Mouse (Mus musculus) large intestine, adult 2 months (tissue): ENCODE data around the gene Abr. TPM values are rescaled to one million over a fixed set of nuclear protein-coding genes. Genes with fewer than 3 reads are reported as not detected.

Experiments
- DNase-seq: peaks from one replicate; pipeline ENCODE4 v3.0.0-alpha.2; 2012; ENCODE audit warnings: low read depth, low spot score
- WGBS: fragments of 180-500 bp; shearing (Covaris S2); methylation state at CpG from one replicate; pipeline ENCODE4 v1.1.7; 2018; 5-methylcytosine and 5-hydroxymethylcytosine counted together
- polyA plus RNA-seq: library from polyadenylated mRNA; depleted of rRNA; stranded (reverse); fragments of >200 nt; gene quantifications from 2 replicates; pipeline ENCODE4 v1.2.3, GENCODE M21; 2012

The Abr gene
- polyA plus RNA-seq, 1 experiment, result 89.1 TPM

DNA sequence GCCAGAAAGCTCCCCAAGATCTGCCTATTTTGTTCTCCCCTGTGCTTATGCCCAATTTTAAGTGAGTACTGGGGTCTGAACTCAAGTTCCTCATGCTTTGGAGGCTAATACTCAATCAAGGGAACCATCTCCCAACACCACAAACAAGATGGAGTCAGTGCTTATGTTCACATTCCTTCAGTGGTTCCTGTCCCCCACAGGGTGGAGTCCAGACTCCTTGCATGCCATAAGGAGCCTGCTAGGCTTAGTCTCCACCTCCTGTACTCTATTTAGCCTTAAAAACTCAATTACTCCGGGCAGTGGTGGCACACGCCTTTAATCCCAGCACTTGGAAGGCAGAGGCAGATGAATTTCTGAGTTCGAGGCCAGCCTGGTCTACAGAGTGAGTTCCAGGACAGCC, 2.8 kb upstream of the Abr start:
- no peak for DNase-seq
- 65% methylated on average over 3 of the region's 3 CpGs for WGBS

DNA sequence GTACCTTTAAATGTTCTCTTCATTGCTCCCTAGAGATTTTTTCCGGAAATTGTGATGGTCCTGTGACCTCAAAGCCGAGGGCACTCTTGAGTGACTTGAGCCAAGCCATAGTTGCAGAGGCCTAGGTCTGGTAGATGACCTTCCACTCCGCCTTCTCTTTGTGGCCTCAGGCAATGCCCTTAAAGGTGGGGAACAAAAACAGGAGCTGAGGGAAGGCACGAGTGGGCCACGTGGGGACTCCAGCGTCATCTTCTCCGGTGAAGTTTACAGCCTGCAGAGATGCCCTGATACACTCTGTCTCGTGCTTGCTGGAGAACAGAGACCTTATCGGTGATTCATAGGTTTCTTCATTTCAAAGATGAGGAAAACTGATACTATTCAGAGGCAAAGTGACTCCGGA, 2.0 kb upstream of the Abr start:
- no peak for DNase-seq
- 81% methylated on average over 10 of the region's 10 CpGs for WGBS

DNA sequence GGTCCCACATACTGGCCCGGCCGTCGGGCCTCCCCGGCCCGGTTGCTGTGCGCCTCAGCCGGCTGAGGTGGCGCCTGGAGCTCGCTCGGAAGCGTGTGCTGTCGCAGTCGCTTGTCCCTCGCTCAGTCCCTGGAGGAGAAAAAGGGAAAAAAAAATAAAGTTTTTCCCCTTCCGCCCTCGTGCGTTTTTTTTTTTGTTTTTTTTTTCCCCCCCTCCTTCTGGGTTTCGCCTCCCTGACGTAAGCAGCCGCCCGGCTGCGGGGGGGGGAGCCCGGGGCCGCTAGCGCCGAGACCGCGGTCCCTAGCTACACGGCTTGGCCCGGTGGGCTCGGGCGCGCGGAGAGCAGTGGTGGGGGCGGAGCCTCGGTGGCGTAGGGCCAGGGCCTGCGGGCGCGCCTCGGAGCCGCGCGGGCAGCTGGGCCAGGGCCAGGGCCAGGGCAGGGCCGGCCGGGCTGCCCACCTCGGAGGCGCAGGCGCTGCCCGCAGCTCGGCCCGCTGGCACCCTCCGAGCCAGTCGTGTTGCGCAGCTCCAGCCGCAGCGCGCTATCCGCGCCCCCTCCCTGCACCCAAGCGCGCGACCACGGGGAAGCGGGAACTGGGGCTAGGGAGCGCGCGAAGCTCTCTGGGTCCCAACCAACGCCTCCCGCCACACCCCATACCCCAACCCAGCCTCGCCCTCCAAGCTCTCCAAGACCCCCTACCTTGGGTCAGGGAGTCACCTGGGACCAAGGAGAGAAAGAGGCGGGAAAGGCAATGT, 1.3 kb upstream of the Abr start:
- WGBS, result 2% methylated on average over 70 of the region's 72 CpGs
- no peak for DNase-seq

DNA sequence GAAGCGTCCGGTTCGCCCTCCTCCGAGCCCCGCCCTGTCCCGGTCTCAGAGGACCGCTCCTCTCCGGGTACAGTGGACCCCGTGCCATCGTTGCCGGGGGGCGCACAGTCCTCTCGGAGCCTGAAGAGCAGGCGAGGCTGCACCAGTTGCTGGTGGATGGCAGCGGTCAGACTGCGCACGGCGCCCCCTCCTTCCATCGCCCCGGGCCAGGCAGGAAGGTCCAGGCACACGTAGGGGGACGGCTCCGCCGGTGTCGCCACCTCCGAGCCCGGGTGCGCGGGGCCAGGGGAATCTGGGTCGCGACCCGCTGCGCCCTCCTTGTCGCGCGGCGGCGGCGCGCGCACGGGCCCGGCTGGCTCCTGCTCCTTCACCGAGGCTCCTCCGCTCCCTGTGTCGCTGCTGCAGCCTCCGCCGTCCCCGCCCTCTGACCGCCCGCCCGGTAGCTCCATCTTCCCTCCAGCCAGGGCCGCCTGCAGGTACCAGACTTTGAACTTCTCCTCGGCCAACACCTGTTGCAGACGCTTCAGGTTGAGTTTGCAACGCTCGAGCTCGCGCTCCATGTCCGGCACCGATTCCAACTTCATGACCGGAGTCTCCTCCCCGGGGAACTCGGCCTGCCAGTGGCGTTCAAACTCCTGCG, 572 bp upstream of the Abr start:
- WGBS, result under 1% methylated on average over 64 of the region's 66 CpGs
- DNase-seq, result no peak

DNA sequence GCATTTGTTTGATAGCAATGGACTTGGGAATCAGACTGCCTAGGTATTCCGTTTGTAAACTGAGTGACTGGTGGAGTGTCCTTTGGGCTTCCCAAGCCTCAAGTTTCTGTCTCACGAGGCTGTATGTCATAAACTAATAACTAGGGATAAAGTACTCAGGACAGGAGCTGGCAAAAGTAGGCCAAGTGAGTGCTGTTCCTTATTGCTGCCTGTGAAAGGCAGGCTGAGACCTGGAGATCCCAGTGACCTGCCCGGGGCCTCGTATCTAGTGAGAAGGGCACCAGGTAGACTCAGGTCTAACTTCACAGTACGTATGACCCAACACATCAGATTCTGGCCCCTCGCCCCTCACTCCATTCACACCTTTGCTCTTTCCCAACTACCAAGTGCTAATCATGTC, 4.0 kb downstream of the Abr start:
- no peak for DNase-seq
- 48% methylated on average over 6 of the region's 6 CpGs for WGBS

DNA sequence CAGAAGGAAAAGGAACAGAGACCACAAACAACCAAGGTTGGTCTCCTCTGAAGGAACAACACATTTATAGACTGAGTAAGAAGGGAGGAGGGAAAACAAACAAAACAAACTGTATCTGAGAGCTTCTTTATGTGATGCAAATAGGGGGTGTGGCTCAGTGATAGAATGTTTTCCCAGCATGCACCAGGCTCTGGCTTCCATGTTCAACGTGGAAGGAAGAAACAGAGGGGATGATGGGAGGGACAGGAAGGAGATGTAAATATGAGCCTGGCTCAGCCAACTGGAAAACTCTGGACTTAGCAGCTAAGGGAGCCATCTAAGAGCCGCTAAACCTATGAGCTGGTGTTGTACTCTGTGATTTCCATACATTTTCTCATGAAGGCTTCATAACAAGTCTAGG, 7.9 kb downstream of the Abr start:
- DNase-seq, result no peak
- 52% methylated on average over 2 of the region's 2 CpGs for WGBS

DNA sequence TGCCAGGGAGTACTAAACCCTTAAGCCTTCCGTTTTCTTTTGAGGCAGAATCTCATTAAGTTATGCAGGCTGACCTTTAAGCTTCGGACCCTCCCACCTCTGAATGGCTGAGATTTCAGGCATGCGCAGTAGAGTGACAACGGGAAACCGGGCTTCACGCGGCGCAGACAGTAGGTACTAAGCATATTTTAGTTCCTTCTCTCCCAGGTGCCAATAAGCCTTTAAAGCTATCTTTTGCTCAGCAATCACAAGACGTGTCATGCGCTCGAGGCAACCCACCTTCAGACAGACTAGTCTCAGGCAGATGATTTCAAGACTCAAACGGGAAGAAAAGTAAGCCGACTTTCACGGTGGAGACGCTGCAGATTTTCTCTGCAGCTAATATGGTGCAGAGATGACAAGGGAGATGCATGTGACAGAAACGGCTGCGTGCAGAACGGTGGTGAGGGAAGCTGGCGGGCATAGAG, 9.4 kb downstream of the Abr start:
- WGBS, result 2% methylated on average over 19 of the region's 19 CpGs
- no peak for DNase-seq

DNA sequence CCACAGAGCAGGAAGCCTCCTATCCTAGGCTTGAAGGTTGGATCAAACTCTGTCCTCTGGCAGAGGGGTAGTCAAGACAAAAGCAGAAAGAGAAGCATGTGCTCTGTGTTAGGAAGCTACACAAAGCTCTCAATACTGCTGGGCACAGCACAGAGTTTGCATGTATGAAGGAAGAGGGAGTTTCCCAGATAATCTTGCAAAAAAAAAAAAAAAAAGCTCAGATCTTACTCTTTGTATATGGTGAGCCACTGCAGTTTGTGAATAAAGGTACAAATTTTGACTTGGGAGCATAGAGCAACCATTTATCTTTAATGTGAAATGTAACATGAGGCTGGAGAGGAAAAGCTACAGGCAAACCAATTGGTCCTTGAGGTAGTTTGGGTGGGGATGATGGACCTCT, 11.2 kb downstream of the Abr start:
- DNase-seq, result no peak

DNA sequence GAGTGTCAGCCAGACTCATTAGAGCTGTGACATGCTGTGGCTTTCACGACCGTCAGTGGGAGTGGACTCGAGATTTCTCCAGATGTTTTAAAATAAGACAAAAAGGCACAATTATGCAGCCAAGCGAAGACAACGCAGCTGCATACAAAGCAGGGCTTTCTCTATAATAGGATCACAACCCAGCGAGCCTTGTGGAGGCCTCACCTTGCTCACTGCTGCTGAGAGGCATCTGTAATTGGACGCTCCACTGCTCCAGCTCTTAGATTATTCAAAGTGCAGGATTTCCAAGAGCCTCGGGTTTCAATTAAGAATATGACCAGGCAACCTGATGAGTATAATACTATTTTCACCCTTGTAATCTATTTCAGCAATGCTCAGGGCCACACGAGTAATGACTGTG, 15.6 kb downstream of the Abr start:
- no peak for DNase-seq
- 84% methylated on average over 9 of the region's 9 CpGs for WGBS

DNA sequence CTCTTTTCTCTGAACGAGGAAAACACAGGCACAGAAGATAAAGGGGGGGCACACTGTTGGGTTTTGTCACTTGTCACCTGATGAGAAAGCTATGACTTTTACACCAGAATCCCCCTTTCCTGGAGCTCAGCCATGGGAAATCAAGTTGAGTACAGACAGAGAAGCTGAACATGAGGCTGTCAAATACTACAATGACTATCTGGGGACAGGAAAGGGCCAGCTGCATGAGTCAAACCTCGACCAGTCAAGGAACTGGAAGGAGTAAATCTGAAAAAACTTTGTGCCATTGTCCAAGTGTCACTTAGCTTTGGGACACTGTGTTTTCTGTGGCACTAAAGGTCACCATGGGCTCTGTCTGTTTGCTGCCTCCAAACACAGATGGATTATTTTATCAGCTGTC, 22.9 kb downstream of the Abr start:
- no peak for DNase-seq
- WGBS, result 9% methylated on average over 2 of the region's 2 CpGs

DNA sequence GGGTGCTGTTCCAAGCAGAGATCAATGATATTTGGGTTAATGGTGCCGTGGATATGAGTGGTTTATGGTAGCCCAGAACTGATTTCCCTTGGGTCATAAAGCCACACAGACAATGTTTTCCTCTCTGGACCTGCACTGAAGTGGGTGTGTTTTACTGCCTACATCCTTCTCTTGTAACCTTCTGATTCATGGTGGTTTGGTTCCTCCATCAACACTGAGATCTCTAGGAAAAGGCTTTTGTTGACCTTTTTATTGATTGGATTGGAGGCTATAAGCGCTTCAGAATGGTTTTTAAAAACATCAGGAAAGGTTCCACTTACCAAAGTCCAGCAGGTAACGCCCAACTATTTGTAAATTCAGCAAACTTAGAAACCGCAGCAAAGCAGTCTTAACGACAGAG, 23.4 kb downstream of the Abr start:
- peak; percentile 90 for DNase-seq
- WGBS, result 21% methylated on average over 5 of the region's 5 CpGs

DNA sequence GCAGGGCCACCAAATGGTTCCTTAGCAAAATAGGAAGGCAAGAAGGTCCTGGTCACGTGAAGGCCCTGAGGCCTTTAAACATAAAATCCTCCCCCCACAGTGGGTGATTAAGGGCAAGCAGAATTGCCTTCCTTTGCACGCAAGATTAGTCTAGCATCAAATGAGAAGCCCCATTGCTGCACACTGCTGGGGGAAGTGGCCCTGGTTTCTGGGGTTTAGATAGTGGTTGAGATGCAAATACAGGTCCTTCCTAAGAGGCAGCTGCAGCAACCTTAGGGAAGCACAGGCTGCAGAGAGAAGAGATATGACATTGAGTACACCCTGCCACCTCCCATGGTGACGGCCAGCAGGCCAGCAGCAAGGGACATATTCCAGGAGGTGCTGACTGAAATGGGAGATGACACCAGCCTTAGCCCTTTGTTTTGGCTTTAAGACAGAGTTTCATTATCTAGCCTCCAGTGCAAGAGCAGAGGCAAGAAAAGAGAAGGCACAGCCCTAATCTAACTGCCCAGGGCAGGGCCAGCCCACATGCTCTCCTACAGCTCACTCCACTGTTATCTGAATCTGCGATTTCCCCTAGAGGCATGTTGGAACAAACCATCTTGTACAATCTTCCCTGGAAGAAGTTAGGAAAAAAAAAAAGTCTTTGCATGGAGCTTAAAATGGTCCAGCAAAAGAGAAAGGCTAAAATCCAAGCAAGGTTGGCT, 28.3 kb downstream of the Abr start:
- DNase-seq, result no peak
- WGBS, result 82% methylated on average over 4 of the region's 4 CpGs

DNA sequence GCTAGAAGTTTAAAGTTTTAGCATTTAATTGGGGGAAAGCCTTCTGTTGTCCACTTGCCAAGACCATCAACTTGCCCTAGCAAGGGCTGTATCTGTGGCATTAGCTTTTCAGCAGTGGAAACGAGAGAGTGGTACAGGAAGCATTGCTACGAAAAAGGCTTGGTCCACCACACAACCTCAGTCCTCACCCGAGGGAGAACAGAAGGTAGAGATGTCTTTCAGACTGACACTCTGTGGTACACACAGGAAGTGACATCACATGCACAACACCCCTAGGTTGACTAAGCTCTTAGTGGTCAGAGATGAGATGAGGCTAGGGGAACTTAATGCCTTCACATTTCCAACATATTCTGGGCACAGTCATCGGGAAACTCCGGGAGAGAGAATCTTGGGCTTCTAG, 32.4 kb downstream of the Abr start:
- no peak for DNase-seq
- WGBS, result 67% methylated on average over 5 of the region's 5 CpGs

DNA sequence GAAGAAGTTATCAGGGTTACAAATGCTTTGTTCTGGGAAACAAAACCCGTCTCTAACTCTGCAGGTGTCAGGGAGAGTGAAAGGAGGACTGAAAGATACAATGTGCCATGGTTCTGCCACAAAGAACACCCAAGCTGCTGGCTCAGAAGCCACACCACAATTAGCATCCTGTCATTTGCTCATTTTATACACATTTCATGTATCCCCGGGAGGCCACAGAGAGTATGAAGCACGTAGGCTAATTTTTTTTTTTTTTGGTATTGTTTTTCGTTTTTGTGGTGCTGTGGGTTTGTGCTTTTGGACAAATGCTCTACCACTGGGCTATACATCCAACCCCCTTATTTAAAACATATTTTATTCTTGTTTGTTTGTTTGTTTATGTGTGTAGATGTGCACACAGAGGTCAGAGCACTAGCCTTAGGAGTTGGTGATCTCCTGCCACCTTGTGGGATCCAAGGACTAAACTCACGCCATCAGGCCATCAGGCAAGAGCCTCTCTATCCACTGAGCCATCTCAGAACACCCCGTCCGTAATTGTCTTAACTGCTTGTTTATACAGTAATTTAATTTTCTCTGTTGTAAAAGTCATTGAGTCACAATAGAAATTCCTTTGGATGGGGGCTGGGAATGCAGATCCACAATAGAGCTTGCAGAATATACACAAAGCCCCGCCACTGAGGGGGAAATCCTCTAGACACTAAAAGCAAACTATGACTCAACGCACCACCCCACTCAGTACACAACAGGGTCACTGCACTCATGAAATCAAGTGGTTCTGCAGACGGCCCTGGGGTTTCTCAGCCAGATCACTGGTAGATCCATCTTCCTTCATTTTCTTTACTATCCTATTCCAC, 33.3 kb downstream of the Abr start:
- WGBS, result 40% methylated on average over 10 of the region's 10 CpGs
- peak; percentile 62 for DNase-seq

DNA sequence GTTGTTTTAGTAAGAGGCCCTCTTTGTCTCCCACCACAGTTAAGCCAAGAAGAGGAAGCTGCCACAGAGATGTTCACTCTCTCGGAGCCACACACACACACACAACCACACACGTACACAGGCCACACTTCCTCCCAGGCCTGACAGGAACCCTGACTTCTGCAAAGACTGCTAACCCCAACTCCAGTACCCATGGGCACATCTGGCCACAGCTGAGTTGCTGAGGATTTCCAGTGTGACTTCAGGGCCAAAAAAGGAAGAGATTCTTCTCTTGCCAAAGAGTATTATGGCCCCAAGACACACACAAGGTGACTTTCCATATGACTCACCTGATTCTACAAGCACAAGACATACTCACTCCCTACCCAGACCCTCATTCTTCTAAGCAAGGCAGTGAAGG, 34.1 kb downstream of the Abr start:
- no peak for DNase-seq
- WGBS, result 82% methylated on average over 2 of the region's 2 CpGs

DNA sequence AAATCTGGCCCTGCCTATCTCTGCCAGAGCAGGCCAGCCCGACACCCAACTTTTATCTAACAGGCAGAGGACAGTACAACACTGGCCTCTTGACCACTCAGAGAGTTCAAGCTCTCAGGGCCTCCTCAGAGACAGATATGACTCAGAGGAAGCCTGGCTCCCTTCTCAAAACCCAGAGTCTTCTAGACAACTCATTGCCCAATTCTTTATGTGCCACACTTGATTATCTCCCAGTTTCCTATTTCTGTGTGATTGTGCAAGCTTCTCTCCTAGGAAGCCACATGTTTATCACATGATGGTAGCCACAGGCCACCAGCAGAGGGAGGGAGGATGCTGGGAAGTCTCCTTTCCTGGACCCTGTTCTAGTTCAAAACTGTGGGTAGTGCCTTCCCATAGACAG, 34.8 kb downstream of the Abr start:
- no peak for DNase-seq
- 96% methylated on average over 1 of the region's 1 CpGs for WGBS

DNA sequence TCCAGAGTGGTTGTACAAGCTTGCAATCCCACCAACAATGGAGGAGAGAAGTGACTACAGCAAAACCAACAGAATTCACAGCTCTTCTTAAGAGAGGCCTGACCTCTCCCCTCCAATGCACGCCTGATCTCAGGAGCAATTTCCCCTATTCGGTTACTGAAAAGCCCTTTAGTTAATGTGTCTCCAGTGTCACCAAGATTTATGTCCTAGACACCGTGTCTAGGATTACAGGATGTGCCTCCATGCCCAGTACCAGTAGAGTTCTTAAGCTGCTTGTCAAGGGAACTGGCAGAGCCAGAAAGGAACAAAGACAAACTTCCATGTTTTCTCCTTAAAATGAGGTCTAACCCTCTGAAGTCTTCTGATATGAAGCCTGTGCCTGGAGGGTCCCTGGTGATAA, 36.0 kb downstream of the Abr start:
- DNase-seq, result no peak
- 33% methylated on average over 3 of the region's 3 CpGs for WGBS

DNA sequence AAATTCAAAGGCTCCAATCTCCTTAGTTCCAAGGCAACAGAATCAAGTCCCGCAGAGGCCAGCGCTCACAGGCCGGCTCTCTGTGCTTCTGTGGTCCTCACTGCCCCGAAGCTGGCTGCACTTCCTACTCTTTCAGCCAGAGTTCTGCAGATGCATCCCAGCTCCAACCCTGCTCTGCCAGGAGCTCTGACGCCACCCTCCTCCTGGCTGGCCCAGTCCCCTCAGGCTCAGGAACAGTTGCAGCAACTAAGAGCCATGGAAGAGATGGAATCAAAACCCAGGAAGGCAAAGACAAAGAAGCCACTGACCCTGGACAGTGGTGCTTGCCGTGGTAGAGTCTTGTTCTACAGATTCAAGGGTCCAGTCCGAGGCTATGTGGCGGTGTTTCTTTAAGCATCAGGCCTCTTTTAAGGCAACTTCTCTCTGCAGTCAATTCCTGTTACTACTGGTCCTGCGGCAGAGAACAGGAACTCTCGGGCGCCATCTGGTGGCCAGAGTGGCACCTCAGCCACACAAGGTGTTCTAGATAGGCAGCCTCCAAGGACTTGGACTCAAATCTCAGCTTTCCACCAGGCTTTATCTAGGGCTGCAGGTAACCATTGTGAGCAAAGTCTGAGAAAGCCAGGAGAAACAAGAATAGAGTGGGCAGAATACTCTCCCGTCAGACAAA, 44.4 kb downstream of the Abr start:
- peak; percentile 67 for DNase-seq
- 43% methylated on average over 12 of the region's 12 CpGs for WGBS

DNA sequence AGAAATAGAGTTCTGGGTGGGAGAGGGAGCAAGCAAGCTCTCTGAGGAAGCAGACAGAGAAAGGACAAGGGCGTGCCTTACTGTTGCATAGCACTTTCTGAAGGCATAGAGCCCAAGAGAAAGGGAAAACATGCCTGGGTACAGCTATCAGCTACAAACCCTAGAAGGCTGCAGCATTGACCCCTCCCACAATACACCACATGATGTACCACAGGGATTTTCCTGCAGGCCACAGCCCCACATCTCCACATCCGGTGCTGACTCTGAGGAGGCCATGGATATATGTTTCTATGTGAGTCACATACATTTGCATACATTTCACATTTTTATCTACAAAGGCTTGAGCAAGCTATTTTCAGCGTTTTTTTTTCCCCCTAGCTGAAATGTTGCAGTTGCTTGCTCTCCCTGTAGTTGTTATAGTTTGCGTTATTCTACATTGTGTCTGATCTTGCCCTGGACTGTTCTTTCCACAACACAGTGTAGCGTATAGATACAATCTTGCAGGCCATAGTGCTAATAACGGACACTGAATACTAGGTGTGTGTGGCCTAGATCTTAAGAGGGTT, 49.2 kb downstream of the Abr start:
- 88% methylated on average over 6 of the region's 6 CpGs for WGBS
- DNase-seq, result no peak
